In genomic region chr15:103042209-103042608, GRCm38 (mm10) we compare ENCODE assay signal across 26 mouse cellular contexts. TPM values are rescaled to one million over a fixed set of nuclear protein-coding genes. Genes with fewer than 3 reads are reported as not detected.
DNase-seq lines count a peak whose midpoint lies in the region; ATAC-seq and TF ChIP-seq lines count a peak whose summit lies in the region.
"Had no signal": no experiment of that assay in that cellular context is flagged by ENCODE, and none has a peak within 500 bp of the region (broad histone marks: within the 10 kb centered on the region; RNA-seq: fewer than 3 reads in every experiment).

No protein-coding gene starts in this region.

- H3K9ac ChIP-seq in stomach, postnatal 0 days (ENCODE audit: low read length) = no peak overlapping the region
- H3K9ac ChIP-seq in midbrain, postnatal 0 days (replicated peaks; ENCODE audit: low read length, poor library complexity, severe bottlenecking) = no peak overlapping the region
- H3K9ac ChIP-seq: heart, embryonic 15.5 days; liver, postnatal 0 days had no signal

- H3K4me3 ChIP-seq in stomach, postnatal 0 days (ENCODE audit: low read depth, low read length) = no peak overlapping the region
- no peak overlapping the region for H3K4me3 ChIP-seq in midbrain, postnatal 0 days (ENCODE audit: low read depth, low read length)
- H3K4me3 ChIP-seq: heart, embryonic 15.5 days; layer of hippocampus, adult 2 months; megakaryocyte, embryonic 14.5 days had no signal

- no peak for TF ChIP-seq EP300 in stomach, postnatal 0 days (optimal IDR thresholded peaks at IDR 0.05)

- no peaks in the 10 kb centered on the region for H3K36me3 ChIP-seq in stomach, postnatal 0 days (ENCODE audit: control insufficient read depth, insufficient read depth, low read length)
- H3K36me3 ChIP-seq in midbrain, postnatal 0 days (ENCODE audit: insufficient read depth, low read length) = no peaks in the 10 kb centered on the region
- H3K36me3 ChIP-seq: heart, embryonic 15.5 days had no signal

- 35% methylated on average over 1 of the region's 1 CpGs for WGBS in stomach, postnatal 0 days
- 0% methylated on average over 1 of the region's 1 CpGs for WGBS in midbrain, postnatal 0 days

- TF ChIP-seq CTCF in stomach, postnatal 0 days (IDR thresholded peaks at IDR 0.05; ENCODE audit: low read depth) = no peak
- no peak for TF ChIP-seq CTCF in midbrain, postnatal 0 days (IDR thresholded peaks at IDR 0.05)

- peak; percentile 57 for DNase-seq in embryo, embryonic 10.5 days (ENCODE audit: low spot score)
- DNase-seq in embryo, embryonic 11 days = no peak
- DNase-seq in kidney, adult 9 months = peak; percentile 46
- DNase-seq in kidney, postnatal 10 days = no peak
- peak; percentile 26 to 59 for DNase-seq in kidney, postnatal 36 days
- no peak for DNase-seq in stomach, postnatal 0 days (ENCODE audit: low spot score)
- no peak for DNase-seq in midbrain, postnatal 0 days (ENCODE audit: low spot score)
- DNase-seq: adrenal gland, adult 2 months; cerebellum, adult 8-10 months; gastrocnemius, postnatal 36 days; heart, postnatal 4 days; liver, postnatal 0 days; lung, postnatal 14 days; right cerebral cortex, postnatal 14 days; spleen, adult 18-20 months had no signal

- H3K27me3 ChIP-seq in stomach, postnatal 0 days (ENCODE audit: control insufficient read depth, insufficient read depth, low read length) = no peaks in the 10 kb centered on the region
- H3K27me3 ChIP-seq in midbrain, postnatal 0 days (ENCODE audit: insufficient read depth, low read length) = peaks cover 87% of the 10 kb centered on the region

- no peaks in the 10 kb centered on the region for H3K9me3 ChIP-seq in stomach, postnatal 0 days (ENCODE audit: control insufficient read depth, low read length)
- no peaks in the 10 kb centered on the region for H3K9me3 ChIP-seq in midbrain, postnatal 0 days (ENCODE audit: low read length)
- H3K9me3 ChIP-seq: heart, embryonic 15.5 days; megakaryocyte, embryonic 14.5 days had no signal

- ATAC-seq in stomach, postnatal 0 days (ENCODE audit: low FRiP score, low TSS enrichment) = no peak
- ATAC-seq in midbrain, postnatal 0 days (ENCODE audit: low FRiP score) = no peak
- no peak for ATAC-seq in monocyte, adult 5-6 weeks (replicated peaks; ENCODE audit: insufficient number of reproducible peaks, low FRiP score, low TSS enrichment, poor library complexity, severe bottlenecking)
- ATAC-seq: forebrain, embryonic 16.5 days; intestine, embryonic 16.5 days; liver, postnatal 0 days had no signal

- peak overlapping the region; percentile 56 for H3K27ac ChIP-seq in stomach, postnatal 0 days (replicated peaks)
- no peak overlapping the region for H3K27ac ChIP-seq in midbrain, postnatal 0 days (ENCODE audit: low read depth, low read length)
- H3K27ac ChIP-seq: heart, embryonic 15.5 days; layer of hippocampus, adult 2 months had no signal

- no peaks in the 10 kb centered on the region for H3K4me1 ChIP-seq in stomach, postnatal 0 days (replicated peaks; ENCODE audit: control insufficient read depth, insufficient read depth)
- H3K4me1 ChIP-seq in midbrain, postnatal 0 days (ENCODE audit: insufficient read depth, low read length) = no peaks in the 10 kb centered on the region
- H3K4me1 ChIP-seq: heart, embryonic 15.5 days; megakaryocyte, embryonic 14.5 days had no signal

- no peak overlapping the region for H3K4me2 ChIP-seq in stomach, postnatal 0 days (replicated peaks; ENCODE audit: low read depth)
- H3K4me2 ChIP-seq in midbrain, postnatal 0 days (ENCODE audit: low read depth, low read length, poor library complexity, severe bottlenecking) = no peak overlapping the region
- H3K4me2 ChIP-seq: heart, embryonic 15.5 days had no signal

RNA-seq across cellular contexts. Expression of gene Hoxc4, which starts 23.5 kb away (rescaled TPM):
- polyA plus RNA-seq in stomach, postnatal 0 days (2015; fragmentation: Nextera tagmentation; extraction: Ambion mirVana) = 9.6 and 10.4 TPM in 2 replicates
- total RNA-seq in midbrain, postnatal 0 days (2014; rRNA removed) = 2.2 TPM in 1 of 2 replicates, not detected in the other
- not detected in 2 replicates for polyA plus RNA-seq in midbrain, postnatal 0 days (2015; fragmentation: Nextera tagmentation; extraction: Ambion mirVana)
- total RNA-seq in monocyte, adult 5-6 weeks (2017) = 0.57 TPM in 1 of 3 replicates, not detected in the others
- total RNA-seq: heart, adult 8-10 months; layer of hippocampus, adult 2 months; left cerebral cortex, postnatal 36 days; liver, adult 2 months; neutrophil, adult 5-6 weeks had no signal
- polyA plus RNA-seq: forebrain, embryonic 16.5 days; liver, adult 2 months had no signal

RNA-seq across cellular contexts. Expression of gene Hoxc6, which starts 44.2 kb away (rescaled TPM):
- 3.3 and 4.9 TPM in 2 replicates for polyA plus RNA-seq in stomach, postnatal 0 days (2015; fragmentation: Nextera tagmentation; extraction: Ambion mirVana)
- total RNA-seq in midbrain, postnatal 0 days (2014; rRNA removed) = not detected in 2 replicates
- not detected in 2 replicates for polyA plus RNA-seq in midbrain, postnatal 0 days (2015; fragmentation: Nextera tagmentation; extraction: Ambion mirVana)
- total RNA-seq in monocyte, adult 5-6 weeks (2017) = not detected in 3 replicates
- total RNA-seq: layer of hippocampus, adult 2 months; left cerebral cortex, postnatal 36 days; liver, adult 2 months; neutrophil, adult 5-6 weeks had no signal
- polyA plus RNA-seq: forebrain, embryonic 16.5 days; liver, adult 2 months; liver, postnatal 0 days had no signal

RNA-seq across cellular contexts. Expression of gene Hoxc8, which starts 51.8 kb away (rescaled TPM):
- 7.1 and 7.3 TPM in 2 replicates for polyA plus RNA-seq in stomach, postnatal 0 days (2015; fragmentation: Nextera tagmentation; extraction: Ambion mirVana)
- total RNA-seq in midbrain, postnatal 0 days (2014; rRNA removed) = not detected in 2 replicates
- not detected in 2 replicates for polyA plus RNA-seq in midbrain, postnatal 0 days (2015; fragmentation: Nextera tagmentation; extraction: Ambion mirVana)
- not detected in 3 replicates for total RNA-seq in monocyte, adult 5-6 weeks (2017)
- total RNA-seq: heart, adult 8-10 months; heart, postnatal 4 days; layer of hippocampus, adult 2 months; left cerebral cortex, postnatal 36 days; liver, adult 2 months; neutrophil, adult 5-6 weeks had no signal
- polyA plus RNA-seq: embryonic facial prominence, embryonic 14.5 days; forebrain, embryonic 16.5 days; heart, embryonic 15.5 days; liver, adult 2 months; liver, postnatal 0 days had no signal

Comparison
In these comparisons a context has a peak if more than half of its experiments do, and no peak if none do; other contexts are left out.
1. DNase-seq: peak in embryo, embryonic 10.5 days (single experiment), kidney, adult 9 months (single experiment) and kidney, postnatal 36 days (2 of 2); none in embryo, embryonic 11 days (single experiment), kidney, postnatal 10 days (single experiment), stomach, postnatal 0 days (single experiment) and midbrain, postnatal 0 days (single experiment).